Mouse (Mus musculus) cerebellum, adult 2 months (tissue): ENCODE measurements around the gene Csdc2.

Experiments used
- CTCF ChIP-seq: fragments of 200-500 bp; IDR thresholded peaks from 2 replicates; pipeline ENCODE4 v1.5.1; 2011; ENCODE audit warnings: low read depth, mild to moderate bottlenecking, control low read depth, low read length, moderate library complexity, borderline replicate concordance; ENCODE audit not compliant: insufficient read depth
- POLR2A ChIP-seq: fragments of 200-500 bp; IDR thresholded peaks from 2 replicates; pipeline ENCODE4 v1.6.1; 2011; ENCODE audit warnings: low read length, control low read depth, borderline replicate concordance; ENCODE audit not compliant: insufficient read depth

- TF ChIP-seq CTCF (no peak), POLR2A (no peak; the same call in 1 of the 2 replicates)
Observed at GRCm38 (mm10) chr15:81924933-81925332, 11.6 kb upstream of the Csdc2 start.
